Mouse (Mus musculus) embryonic fibroblast, embryonic 13.5 days (primary cell): ENCODE data around the gene Bmpr1a.

Source experiments
- CTCF ChIP-seq: IDR thresholded peaks from 2 replicates; pipeline ENCODE4 v1.5.1; 2011; ENCODE audit warnings: mild to moderate bottlenecking, control low read depth, low read length, moderate library complexity, borderline replicate concordance; ENCODE audit not compliant: insufficient read depth
- POLR2A ChIP-seq: IDR thresholded peaks from 2 replicates; pipeline ENCODE4 v1.6.1; 2011; ENCODE audit warnings: low read depth, mild to moderate bottlenecking, control low read depth, low read length, moderate library complexity

DNA sequence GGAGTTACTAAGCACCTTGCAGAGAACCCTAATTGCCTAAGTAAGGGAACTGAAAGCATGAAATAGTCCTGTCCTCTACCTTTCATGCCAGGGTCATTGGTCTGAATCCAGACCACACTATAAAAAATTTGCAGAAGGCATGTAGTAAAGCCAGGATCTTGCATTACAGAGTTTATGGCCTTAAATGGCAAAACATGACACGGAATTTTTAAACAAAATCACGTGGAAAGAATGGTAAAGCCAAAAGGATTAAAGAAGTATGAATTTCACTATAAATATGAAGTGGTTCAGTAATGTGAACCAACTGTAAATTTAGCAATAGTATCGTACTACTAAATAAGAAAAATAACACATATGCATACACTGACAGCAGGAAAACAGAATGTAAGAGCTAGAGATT, 57.8 kb downstream of the Bmpr1a start:
- TF ChIP-seq CTCF: no peak
- no peak for TF ChIP-seq POLR2A
